Mouse (Mus musculus) forebrain, embryonic 12.5 days (tissue): ENCODE measurements around the gene Por. TPM values are rescaled to one million over a fixed set of nuclear protein-coding genes. Genes with fewer than 3 reads are reported as not detected.

Source experiments
- ATAC-seq: fragments of 200-750 bp; cut with Nextera tagmentation; 2 replicates; pipeline ENCODE4 v1.8.0; 2017; ENCODE audit warnings: moderate TSS enrichment; ENCODE audit not compliant: low FRiP score
- H3K27ac ChIP-seq: fragments of 300-500 bp; sonication (generic); 2 replicates; pipeline ENCODE4 v1.5.1; 2016; ENCODE audit warnings: mild to moderate bottlenecking
- H3K27me3 ChIP-seq: fragments of 300-500 bp; sonication (generic); 2 replicates; pipeline ENCODE4 v1.6.1; 2016; ENCODE audit warnings: mild to moderate bottlenecking
- H3K36me3 ChIP-seq: fragments of 300-500 bp; sonication (generic); replicated peaks from 2 replicates; pipeline ENCODE4 v1.6.1; 2016; ENCODE audit warnings: mild to moderate bottlenecking
- H3K4me1 ChIP-seq: fragments of 300-500 bp; sonication (generic); 2 replicates; pipeline ENCODE4 v1.6.1; 2016
- H3K4me2 ChIP-seq: fragments of 300-500 bp; sonication (generic); 2 replicates; pipeline ENCODE4 v1.6.1; 2016; ENCODE audit warnings: mild to moderate bottlenecking, moderate library complexity
- H3K4me3 ChIP-seq: fragments of 300-500 bp; sonication (generic); replicated peaks from 2 replicates; pipeline ENCODE4 v1.5.1; 2016; ENCODE audit warnings: mild to moderate bottlenecking
- H3K9ac ChIP-seq: fragments of 300-500 bp; sonication (generic); 2 replicates; pipeline ENCODE4 v1.6.1; 2016; ENCODE audit warnings: mild to moderate bottlenecking
- H3K9me3 ChIP-seq: fragments of 300-500 bp; sonication (generic); 2 replicates; pipeline ENCODE4 v1.6.1; 2016
- WGBS: fragments of 180-500 bp; shearing (Covaris S2); methylation state at CpG from one replicate; pipeline ENCODE4 v1.1.7; 2016; 5-methylcytosine and 5-hydroxymethylcytosine counted together
- microRNA-seq: library from miRNA; unstranded; fragments of <30 nt; microRNA quantifications from one replicate; pipeline ENCODE4, GENCODE M21; 2017
- polyA plus RNA-seq: library from polyadenylated mRNA; unstranded; fragments of >200 nt; fragmentation: Nextera tagmentation; extraction: Ambion mirVana; gene quantifications from 2 replicates; pipeline ENCODE4 v1.2.1, GENCODE M21; 2016

Por gene
- polyA plus RNA-seq, 1 experiment from 2014 or later, result 127 TPM

GRCm38 (mm10) chr5:135764971-135765370, 95.1 kb downstream of the Por start:
- Histone ChIP-seq H3K4me2 (no peak overlapping the region), H3K36me3 (no peaks in the 10 kb centered on the region), H3K27ac (no peak overlapping the region), H3K9ac (no peak overlapping the region), H3K9me3 (no peaks in the 10 kb centered on the region), H3K4me3 (no peak overlapping the region), H3K27me3 (peaks cover 11% of the 10 kb centered on the region; the same call in 1 of the 2 replicates), H3K4me1 (no peaks in the 10 kb centered on the region)
- ATAC-seq, result no peak
- WGBS, result 61% methylated on average over 3 of the region's 3 CpGs

GRCm38 (mm10) chr5:135772519-135772918, 102.7 kb downstream of the Por start:
- peaks cover 3% of the 10 kb centered on the region for H3K4me1 ChIP-seq
- H3K9ac ChIP-seq, result no peak overlapping the region
- H3K4me3 ChIP-seq, result no peak overlapping the region
- WGBS, result 74% methylated on average over 3 of the region's 3 CpGs
- H3K36me3 ChIP-seq, result no peaks in the 10 kb centered on the region
- ATAC-seq, result no peak
- H3K4me2 ChIP-seq, result no peak overlapping the region
- H3K27me3 ChIP-seq, result 0 out of 2 replicates have a peak, but pooled peaks cover 2% of the 10 kb centered on the region
- H3K9me3 ChIP-seq, result no peaks in the 10 kb centered on the region
- no peak overlapping the region for H3K27ac ChIP-seq

GRCm38 (mm10) chr5:135776546-135776945, 106.7 kb downstream of the Por start:
- Histone ChIP-seq H3K36me3 (peaks cover 4% of the 10 kb centered on the region), H3K9ac (no peak overlapping the region), H3K27me3 (0 out of 2 replicates have a peak, but pooled peaks cover 2% of the 10 kb centered on the region), H3K4me3 (no peak overlapping the region), H3K4me2 (no peak overlapping the region), H3K27ac (no peak overlapping the region), H3K4me1 (peaks cover 27% of the 10 kb centered on the region), H3K9me3 (no peaks in the 10 kb centered on the region)
- no peak for ATAC-seq
- WGBS, result 79% methylated on average over 4 of the region's 4 CpGs

- under 1% methylated on average over 45 of the region's 45 CpGs for WGBS
- H3K27ac ChIP-seq, result peak within 1 kb of the TSS; percentile 95
- peak within 1 kb of the TSS; percentile 74 for H3K4me2 ChIP-seq
Observed at GRCm38 (mm10) chr5:135777796-135778470, 108.1 kb downstream of the Por start, which contains the start of gene Styxl1. Styxl1 (minus strand) TSS chr5:135778385.

GRCm38 (mm10) chr5:135778471-135779445, 108.9 kb downstream of the Por start, which contains the start of gene Mdh2:
Mdh2 (plus strand) TSS chr5:135778480.
- H3K9me3 ChIP-seq, result no peaks in the 10 kb centered on the region
- peak within 1 kb of the TSS; percentile 95 for H3K27ac ChIP-seq
- H3K27me3 ChIP-seq, result 0 out of 2 replicates have a peak, but pooled peaks cover 2% of the 10 kb centered on the region
- peak within 1 kb of the TSS; percentile 94 for H3K9ac ChIP-seq
- peak; percentile 99 for ATAC-seq
- peak within 1 kb of the TSS; percentile 82 for H3K4me3 ChIP-seq
- H3K36me3 ChIP-seq, result peaks cover 24% of the 10 kb centered on the region
- peaks cover 27% of the 10 kb centered on the region for H3K4me1 ChIP-seq
- WGBS, result 2% methylated on average over 70 of the region's 70 CpGs
- peak within 1 kb of the TSS; percentile 74 for H3K4me2 ChIP-seq

More at GRCm38 (mm10) chr5:135777796-135778470, 108.1 kb downstream of the Por start, which contains the start of gene Styxl1:
- peak within 1 kb of the TSS; percentile 94 for H3K9ac ChIP-seq
- ATAC-seq, result peak; percentile 94
- H3K4me1 ChIP-seq, result peaks cover 27% of the 10 kb centered on the region
- H3K4me3 ChIP-seq, result peak within 1 kb of the TSS; percentile 82
- peaks cover 16% of the 10 kb centered on the region for H3K36me3 ChIP-seq
- no peaks in the 10 kb centered on the region for H3K9me3 ChIP-seq
- 0 out of 2 replicates have a peak, but pooled peaks cover 2% of the 10 kb centered on the region for H3K27me3 ChIP-seq

- no peak overlapping the region for H3K27ac ChIP-seq
- H3K4me1 ChIP-seq, result peaks cover 27% of the 10 kb centered on the region
- H3K9ac ChIP-seq, result peak overlapping the region; percentile 94; the same call in 1 of the 2 replicates
- 0 out of 2 replicates have a peak overlapping the region, but pooled peaks have one; percentile 0 for H3K4me3 ChIP-seq
- H3K9me3 ChIP-seq, result no peaks in the 10 kb centered on the region
- no peak for ATAC-seq
- peak overlapping the region; percentile 74; the same call in 1 of the 2 replicates for H3K4me2 ChIP-seq
- 85% methylated on average over 8 of the region's 8 CpGs for WGBS
- H3K27me3 ChIP-seq, result 0 out of 2 replicates have a peak, but pooled peaks cover 2% of the 10 kb centered on the region
- H3K36me3 ChIP-seq, result peaks cover 40% of the 10 kb centered on the region
Observed at GRCm38 (mm10) chr5:135780331-135780730, 110.5 kb downstream of the Por start.

GRCm38 (mm10) chr5:135782901-135783300, 113.1 kb downstream of the Por start:
- H3K36me3 ChIP-seq, result peaks cover 66% of the 10 kb centered on the region
- no peak overlapping the region for H3K4me3 ChIP-seq
- 93% methylated on average over 4 of the region's 4 CpGs for WGBS

More at GRCm38 (mm10) chr5:135782901-135783300, 113.1 kb downstream of the Por start:
- no peak overlapping the region for H3K9ac ChIP-seq
- no peaks in the 10 kb centered on the region for H3K9me3 ChIP-seq
- no peak overlapping the region for H3K4me2 ChIP-seq
- no peak overlapping the region for H3K27ac ChIP-seq
- no peaks in the 10 kb centered on the region for H3K27me3 ChIP-seq
- no peak for ATAC-seq
- peaks cover 21% of the 10 kb centered on the region for H3K4me1 ChIP-seq

Small RNA genes within 50 kb of the gene (microRNA-seq; reads per million reads assigned to microRNA genes)
- gene Mir7034, result not detected

Other genes starting within 250 kb of the Por start
- 58.7 and 64.2 TPM in 2 replicates for gene Hip1, start 124.9 kb upstream of the Por start, polyA plus RNA-seq
- gene Ccl26, start 106.5 kb upstream of the Por start, polyA plus RNA-seq, result not detected in 2 replicates
- 0.74 and 2.1 TPM in 2 replicates for gene Ccl24, start 97.0 kb upstream of the Por start, polyA plus RNA-seq
- 59.3 and 61.4 TPM in 2 replicates for gene Rhbdd2, start 37.4 kb upstream of the Por start, polyA plus RNA-seq
- 47.1 and 54.2 TPM in 2 replicates for gene Tmem120a, start 74.4 kb downstream of the Por start, polyA plus RNA-seq
- 0.29 TPM in 1 of 2 replicates, not detected in the other for gene Styxl1, start 108.4 kb downstream of the Por start, polyA plus RNA-seq
- gene Mdh2, start 108.4 kb downstream of the Por start, polyA plus RNA-seq, result 520 and 524 TPM in 2 replicates
- gene Srrm3, start 136.9 kb downstream of the Por start, polyA plus RNA-seq, result 30.3 and 37.6 TPM in 2 replicates
- 7.8 and 10.7 TPM in 2 replicates for gene Hspb1, start 217.9 kb downstream of the Por start, polyA plus RNA-seq